Mouse (Mus musculus): ENCODE results near the gene Psme4.

DNA sequence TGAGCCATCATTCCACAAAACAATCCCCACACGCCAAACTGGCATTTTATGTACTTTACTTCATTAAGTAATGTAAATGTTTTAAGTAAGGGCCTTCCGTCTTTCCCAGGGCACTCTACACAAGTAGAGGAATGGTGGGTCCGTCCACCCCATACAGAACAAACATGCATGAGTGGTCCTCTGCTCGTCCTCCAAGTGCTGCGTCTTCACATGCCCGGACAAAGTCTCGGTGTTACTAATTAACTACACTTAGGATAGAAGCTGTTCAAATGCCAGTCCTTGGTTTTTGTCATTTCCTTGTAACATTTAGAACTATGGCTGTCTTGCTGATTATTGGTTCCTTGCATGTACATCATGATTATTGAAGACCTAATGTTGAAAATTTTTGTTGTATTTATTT, 21.2 kb downstream of the Psme4 start:
- TF ChIP-seq CTCF (IDR thresholded peaks at IDR 0.05; ENCODE audit: borderline replicate concordance, extremely low read depth, insufficient read depth, insufficient read length) (no peak), POLR2A (IDR thresholded peaks at IDR 0.05; ENCODE audit: borderline replicate concordance, extremely low read depth, insufficient read depth, insufficient read length, poor library complexity, severe bottlenecking) (no peak)
